Mouse (Mus musculus) kidney, embryonic 16.5 days (tissue): ENCODE measurements around the gene Dnal1. TPM values are rescaled to one million over a fixed set of nuclear protein-coding genes. Genes with fewer than 3 reads are reported as not detected.

ENCODE experiments used
- ATAC-seq: fragments of 200-750 bp; cut with Nextera tagmentation; 2 replicates; pipeline ENCODE4 v1.8.0; 2017; ENCODE audit warnings: moderate TSS enrichment; ENCODE audit not compliant: low FRiP score, low TSS enrichment
- H3K27ac ChIP-seq: fragments of 300-500 bp; sonication (generic); 2 replicates; pipeline ENCODE4 v1.5.1; 2014; ENCODE audit warnings: low read length
- H3K27me3 ChIP-seq: fragments of 300-500 bp; sonication (generic); 2 replicates; pipeline ENCODE4 v1.6.1; 2014; ENCODE audit warnings: low read length, control low read depth, mixed read lengths; ENCODE audit not compliant: insufficient read depth
- H3K36me3 ChIP-seq: fragments of 300-500 bp; sonication (generic); 2 replicates; pipeline ENCODE4 v1.6.1; 2014; ENCODE audit warnings: low read length, control low read depth, mixed read lengths; ENCODE audit not compliant: insufficient read depth
- H3K4me1 ChIP-seq: fragments of 300-500 bp; sonication (generic); 2 replicates; pipeline ENCODE4 v1.6.1; 2014; ENCODE audit warnings: low read length, control low read depth, mixed read lengths; ENCODE audit not compliant: insufficient read depth
- H3K4me2 ChIP-seq: fragments of 300-500 bp; sonication (generic); replicated peaks from 2 replicates; pipeline ENCODE4 v1.6.1; 2014; ENCODE audit warnings: low read depth, low read length
- H3K4me3 ChIP-seq: fragments of 300-500 bp; sonication (generic); 2 replicates; pipeline ENCODE4 v1.5.1; 2014; ENCODE audit warnings: mild to moderate bottlenecking, low read length
- H3K9ac ChIP-seq: fragments of 300-500 bp; sonication (generic); replicated peaks from 2 replicates; pipeline ENCODE4 v1.6.1; 2014; ENCODE audit warnings: low read length
- H3K9me3 ChIP-seq: fragments of 300-500 bp; sonication (generic); 2 replicates; pipeline ENCODE4 v1.6.1; 2016; ENCODE audit warnings: low read length, control low read depth
- WGBS: fragments of 180-500 bp; shearing (Covaris S2); extraction: QIAGEN DNeasy Blood & Tissue Kit; methylation state at CpG from one replicate; pipeline ENCODE4 v1.1.7; 2014; 5-methylcytosine and 5-hydroxymethylcytosine counted together
- polyA plus RNA-seq: library from polyadenylated mRNA; unstranded; fragments of >200 nt; fragmentation: Nextera tagmentation; extraction: Ambion mirVana; gene quantifications from 2 replicates; pipeline ENCODE4 v1.2.1, GENCODE M21; 2015

Gene Dnal1
- polyA plus RNA-seq, 1 experiment from 2014 or later: 4.2 TPM

DNA sequence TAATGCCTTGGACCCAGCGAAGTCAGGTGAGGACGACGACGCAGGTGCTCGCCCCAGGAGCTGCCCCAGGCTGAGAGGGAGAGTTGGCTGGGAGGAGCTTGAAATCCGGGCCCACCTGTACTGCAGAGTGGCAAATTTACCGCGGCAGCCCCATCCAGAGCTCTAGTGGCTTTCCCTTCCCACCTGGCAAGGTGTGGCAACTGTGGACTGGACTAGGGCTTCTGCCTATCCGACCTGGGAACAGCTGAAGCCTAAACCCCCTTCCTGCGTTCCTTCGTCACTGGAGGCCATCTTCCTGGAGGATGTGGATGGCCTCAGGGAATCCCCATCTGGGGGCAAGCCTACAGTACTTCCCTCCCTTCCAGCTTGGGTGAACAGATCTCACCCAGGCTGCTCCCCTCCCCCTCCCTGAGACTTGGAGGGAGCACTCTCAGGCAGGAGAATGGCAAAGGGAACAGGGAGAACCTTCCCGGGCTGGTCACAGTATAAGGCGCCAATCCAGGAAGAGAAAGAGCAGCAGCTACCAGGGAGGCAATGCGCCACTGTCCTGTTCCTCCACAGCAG lies 74.8 kb downstream of the Dnal1 start:
- Histone ChIP-seq H3K4me1 (peaks cover 69% of the 10 kb centered on the region), H3K27me3 (no peaks in the 10 kb centered on the region), H3K9ac (peak overlapping the region; percentile 44; the same call in 1 of the 2 replicates), H3K4me2 (no peak overlapping the region), H3K36me3 (no peaks in the 10 kb centered on the region), H3K9me3 (no peaks in the 10 kb centered on the region), H3K27ac (peak overlapping the region; percentile 72), H3K4me3 (no peak overlapping the region)
- 62% methylated on average over 14 of the region's 14 CpGs for WGBS
- ATAC-seq: no peak

DNA sequence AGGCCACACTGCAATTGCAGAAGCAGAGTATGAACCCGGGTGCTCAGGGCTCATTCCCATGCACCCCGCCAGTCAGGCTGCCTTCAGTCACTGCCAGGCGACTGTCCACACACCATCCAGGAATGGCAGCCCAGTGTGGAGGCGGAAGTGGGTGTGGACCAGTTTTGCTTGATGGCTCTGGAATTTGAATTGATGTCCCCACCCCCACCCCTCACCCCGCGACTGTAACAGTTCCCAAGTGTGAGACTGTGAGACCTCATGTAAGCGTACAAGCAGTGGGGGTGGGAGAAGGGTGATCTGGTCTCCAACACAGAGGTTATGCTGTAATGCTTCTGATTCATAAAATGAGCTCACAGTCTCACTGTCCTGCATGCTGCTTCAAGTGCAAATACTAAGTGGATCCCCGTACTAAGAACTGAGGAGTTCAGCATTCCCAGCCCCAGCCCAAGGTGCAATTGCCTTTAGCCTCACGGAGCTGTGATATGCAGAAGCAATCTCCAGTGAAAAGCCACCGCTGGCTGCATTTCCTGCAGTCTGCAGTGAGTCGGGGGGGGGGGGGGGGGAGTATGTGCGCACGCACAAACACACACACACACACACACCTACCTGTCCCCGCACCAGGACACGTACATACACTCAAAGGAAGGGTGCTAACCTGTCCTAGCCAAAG lies 76.1 kb downstream of the Dnal1 start:
- H3K9me3 ChIP-seq: no peaks in the 10 kb centered on the region
- peaks cover 80% of the 10 kb centered on the region for H3K4me1 ChIP-seq
- H3K4me3 ChIP-seq: 0 out of 2 replicates have a peak overlapping the region, but pooled peaks have one; percentile 9
- no peak overlapping the region; the same call in 1 of the 2 replicates for H3K9ac ChIP-seq
- ATAC-seq: no peak
- H3K36me3 ChIP-seq: no peaks in the 10 kb centered on the region
- no peaks in the 10 kb centered on the region for H3K27me3 ChIP-seq
- peak overlapping the region; percentile 40 for H3K4me2 ChIP-seq
- WGBS: 26% methylated on average over 11 of the region's 15 CpGs
- 0 out of 2 replicates have a peak overlapping the region, but pooled peaks have one; percentile 29 for H3K27ac ChIP-seq

DNA sequence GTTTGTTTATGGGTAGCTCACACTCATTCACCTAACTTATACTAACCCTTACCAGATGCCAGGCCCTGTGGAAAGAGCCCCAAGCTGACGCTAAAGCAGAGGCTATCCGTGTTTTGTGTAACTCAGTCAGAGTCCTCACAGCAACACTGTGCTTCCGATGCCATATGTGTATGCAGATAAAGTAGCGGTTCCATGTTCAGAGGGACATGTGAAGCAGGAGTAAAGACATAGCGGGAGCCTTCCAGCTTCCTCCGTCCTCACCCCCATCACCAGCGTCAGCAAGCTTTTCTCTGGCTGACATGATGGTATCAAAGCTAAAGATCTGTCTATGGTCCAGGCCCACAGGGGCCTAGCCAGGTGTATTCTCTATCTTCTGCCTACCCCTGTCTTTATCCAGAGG lies 77.0 kb downstream of the Dnal1 start:
- Histone ChIP-seq H3K4me2 (peak overlapping the region; percentile 73), H3K4me3 (no peak overlapping the region), H3K9ac (peak overlapping the region; percentile 36; the same call in 1 of the 2 replicates), H3K36me3 (no peaks in the 10 kb centered on the region), H3K27me3 (no peaks in the 10 kb centered on the region), H3K27ac (no peak overlapping the region), H3K4me1 (peaks cover 81% of the 10 kb centered on the region), H3K9me3 (no peaks in the 10 kb centered on the region)
- ATAC-seq: no peak
- 64% methylated on average over 7 of the region's 7 CpGs for WGBS

DNA sequence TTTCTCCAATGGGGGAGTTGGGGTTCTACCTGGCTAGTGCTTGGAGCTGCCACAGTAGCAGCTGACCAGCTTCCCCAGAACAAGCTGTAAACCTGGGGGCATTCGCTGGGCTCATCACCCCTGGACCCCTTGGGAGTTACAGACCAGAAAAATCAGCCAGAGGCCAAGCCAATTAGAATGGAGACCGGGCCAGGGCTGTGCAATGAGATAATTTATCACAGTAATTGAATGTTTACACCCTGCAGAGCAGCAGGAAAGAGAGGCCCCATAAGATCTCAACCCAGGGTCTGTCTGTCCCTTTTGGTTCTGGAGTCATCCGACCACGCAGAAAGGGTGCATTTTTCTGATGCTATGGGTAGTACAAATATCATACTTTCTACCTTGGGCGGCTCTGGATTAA lies 77.6 kb downstream of the Dnal1 start:
- Histone ChIP-seq H3K4me2 (peak overlapping the region; percentile 73), H3K27me3 (no peaks in the 10 kb centered on the region), H3K9me3 (no peaks in the 10 kb centered on the region), H3K4me3 (peak overlapping the region; percentile 75), H3K27ac (no peak overlapping the region), H3K9ac (peak overlapping the region; percentile 88), H3K36me3 (no peaks in the 10 kb centered on the region), H3K4me1 (peaks cover 76% of the 10 kb centered on the region)
- ATAC-seq: no peak
- WGBS: 14% methylated on average over 5 of the region's 5 CpGs

DNA sequence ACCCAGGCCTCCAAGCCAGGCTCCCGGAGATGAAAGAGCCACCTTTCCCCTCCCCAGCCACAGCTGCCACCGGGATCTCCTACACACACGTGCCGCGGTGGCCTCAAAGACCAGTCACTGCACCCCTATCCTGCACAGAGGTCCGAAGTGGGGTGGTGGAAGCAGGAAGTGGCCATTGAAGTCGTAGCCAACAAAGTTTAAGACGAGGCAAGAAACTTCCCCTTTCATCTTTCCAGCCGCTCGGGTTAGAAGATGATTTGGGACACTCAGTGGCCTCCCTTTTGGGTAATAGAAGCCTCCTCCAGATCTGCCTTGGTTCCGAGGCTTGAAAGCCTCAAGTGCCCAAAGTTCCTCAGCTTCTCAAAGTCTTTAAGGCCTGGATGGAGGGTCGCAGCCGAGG lies 78.1 kb downstream of the Dnal1 start:
- H3K4me1 ChIP-seq: peaks cover 71% of the 10 kb centered on the region
- no peaks in the 10 kb centered on the region for H3K27me3 ChIP-seq
- H3K4me3 ChIP-seq: peak overlapping the region; percentile 75
- H3K9me3 ChIP-seq: no peaks in the 10 kb centered on the region
- ATAC-seq: no peak
- 4% methylated on average over 13 of the region's 13 CpGs for WGBS
- peak overlapping the region; percentile 98 for H3K27ac ChIP-seq
- H3K36me3 ChIP-seq: no peaks in the 10 kb centered on the region
- peak overlapping the region; percentile 88 for H3K9ac ChIP-seq
- H3K4me2 ChIP-seq: peak overlapping the region; percentile 73

DNA sequence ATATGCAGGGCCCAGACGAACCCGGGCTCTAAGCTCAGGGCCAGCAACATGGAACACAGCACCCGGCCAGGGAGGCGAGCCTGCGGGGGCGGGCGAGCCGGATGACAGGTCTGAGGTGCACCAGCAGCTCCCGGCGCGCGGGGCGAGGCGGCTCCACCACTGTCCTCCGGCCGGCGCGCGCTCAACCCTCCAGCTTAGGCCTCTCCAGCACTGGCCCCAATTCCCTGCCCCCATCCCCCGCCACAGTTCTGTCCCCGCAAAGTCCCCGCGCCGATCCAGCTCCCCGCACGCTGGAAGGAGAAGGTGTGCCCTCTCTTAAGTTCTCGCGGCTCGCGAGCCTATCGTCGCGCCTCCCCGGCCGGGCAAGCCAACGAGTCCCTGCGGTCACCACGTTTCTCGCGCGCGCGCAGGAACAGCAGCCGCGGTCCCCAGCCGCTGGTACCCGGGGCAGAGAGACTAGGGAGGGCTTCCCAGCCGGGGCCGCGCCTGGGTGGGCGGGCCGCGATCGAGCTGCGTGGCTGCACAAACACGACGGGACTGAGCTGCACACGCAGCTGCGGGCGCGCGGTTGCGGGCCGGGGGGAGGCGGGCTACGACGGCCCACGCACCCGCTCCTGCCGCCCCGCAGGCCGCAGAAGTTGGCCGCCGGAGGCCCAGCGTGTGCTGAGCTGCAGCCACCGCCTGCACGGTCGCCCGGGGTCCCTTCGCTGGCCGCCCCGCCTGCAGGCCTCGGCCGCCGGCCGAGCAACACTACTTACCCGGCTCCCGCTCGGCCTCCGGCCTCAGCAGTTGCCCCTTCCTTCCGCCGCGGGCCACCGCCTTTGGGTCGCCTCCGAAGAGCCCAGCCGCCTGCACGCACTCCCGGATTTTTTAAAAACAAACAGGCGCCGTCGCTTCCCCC lies 78.8 kb downstream of the Dnal1 start:
- no peaks in the 10 kb centered on the region for H3K36me3 ChIP-seq
- peak overlapping the region; percentile 88 for H3K9ac ChIP-seq
- peak overlapping the region; percentile 75 for H3K4me3 ChIP-seq
- no peaks in the 10 kb centered on the region for H3K27me3 ChIP-seq
- peak overlapping the region; percentile 98 for H3K27ac ChIP-seq
- H3K4me2 ChIP-seq: peak overlapping the region; percentile 73
- ATAC-seq: peak; percentile 32
- H3K4me1 ChIP-seq: peaks cover 67% of the 10 kb centered on the region
- H3K9me3 ChIP-seq: no peaks in the 10 kb centered on the region
- under 1% methylated on average over 101 of the region's 102 CpGs for WGBS

DNA sequence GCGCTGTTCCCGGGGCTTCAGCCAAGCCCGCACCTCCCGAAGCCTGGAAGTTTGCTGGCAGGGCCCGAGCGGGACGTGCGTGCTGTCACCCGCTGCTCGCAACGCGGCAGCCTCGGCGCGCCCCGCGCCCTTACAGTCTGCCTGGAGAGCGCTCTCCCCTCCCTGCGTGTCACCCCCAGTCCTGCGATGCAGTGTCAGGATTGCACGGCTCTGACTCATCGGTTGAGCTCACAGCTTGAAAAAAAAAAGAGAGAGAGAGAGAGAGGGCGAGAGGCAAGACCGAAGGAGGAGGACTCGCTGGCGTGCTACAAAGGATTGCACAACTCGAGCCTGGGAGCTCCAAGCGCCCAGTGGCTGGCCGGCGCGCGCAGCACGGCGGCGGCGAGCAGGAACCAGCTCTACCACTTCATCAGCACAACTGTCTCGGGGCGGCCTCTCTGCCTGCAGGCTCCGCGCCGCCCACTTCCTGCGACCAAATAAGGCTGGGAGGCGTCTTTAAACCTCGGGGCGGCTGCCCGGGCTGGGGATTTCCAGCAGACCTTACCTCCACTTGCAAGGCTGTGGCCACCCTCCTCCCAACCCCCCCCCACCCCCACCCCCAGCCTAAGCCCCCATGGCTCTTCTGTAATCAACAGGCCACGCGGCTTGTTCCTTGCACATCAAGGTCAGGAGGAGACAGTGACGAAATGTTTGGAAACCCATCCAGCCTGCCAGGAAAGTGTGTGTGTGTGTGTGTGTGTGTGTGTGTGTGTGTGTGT lies 79.7 kb downstream of the Dnal1 start:
- H3K4me2 ChIP-seq: peak overlapping the region; percentile 73
- H3K36me3 ChIP-seq: no peaks in the 10 kb centered on the region
- no peaks in the 10 kb centered on the region for H3K9me3 ChIP-seq
- H3K9ac ChIP-seq: peak overlapping the region; percentile 88
- H3K4me3 ChIP-seq: peak overlapping the region; percentile 75
- H3K4me1 ChIP-seq: peaks cover 60% of the 10 kb centered on the region
- peak overlapping the region; percentile 98 for H3K27ac ChIP-seq
- peak; percentile 88 for ATAC-seq
- 0% methylated on average over 47 of the region's 49 CpGs for WGBS
- H3K27me3 ChIP-seq: no peaks in the 10 kb centered on the region

DNA sequence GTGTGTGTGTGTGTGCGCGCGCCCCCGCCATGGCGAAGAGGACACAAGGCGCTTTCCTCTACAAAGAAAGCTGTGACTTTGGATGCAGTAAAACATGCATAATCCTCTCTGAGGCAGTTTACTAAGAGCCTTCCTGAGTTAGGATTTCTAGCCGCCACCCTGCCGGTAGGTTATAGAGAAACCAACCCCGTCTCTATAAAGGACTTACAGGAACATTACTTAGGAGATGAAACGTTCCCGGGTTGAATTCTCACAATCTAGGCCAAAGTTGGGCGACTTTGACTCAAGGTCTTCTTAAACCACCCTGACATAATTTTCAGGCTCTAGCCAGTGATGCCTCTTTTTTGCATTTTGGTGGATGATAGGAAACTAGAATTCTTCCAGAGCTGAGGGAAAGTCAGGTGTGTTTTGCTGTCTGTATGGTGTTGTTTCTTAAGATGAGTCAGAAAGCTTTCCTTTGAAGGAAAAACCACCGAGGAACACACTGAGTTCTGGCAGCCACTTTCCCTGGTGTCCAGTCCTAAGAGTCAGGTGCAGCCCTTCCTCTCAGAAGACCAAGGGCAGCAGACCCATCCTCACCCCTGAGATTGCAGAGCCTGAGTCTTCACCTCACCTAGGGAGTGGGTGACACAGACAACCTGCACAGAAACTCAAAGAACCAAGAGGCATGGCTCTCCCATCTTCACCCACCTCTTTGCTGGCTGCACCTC lies 80.4 kb downstream of the Dnal1 start:
- H3K4me1 ChIP-seq: peaks cover 52% of the 10 kb centered on the region
- 4% methylated on average over 13 of the region's 13 CpGs for WGBS
- no peaks in the 10 kb centered on the region for H3K36me3 ChIP-seq
- peak overlapping the region; percentile 46 for H3K9ac ChIP-seq
- no peaks in the 10 kb centered on the region for H3K9me3 ChIP-seq
- ATAC-seq: no peak
- peak overlapping the region; percentile 75 for H3K4me3 ChIP-seq
- H3K27me3 ChIP-seq: no peaks in the 10 kb centered on the region
- H3K27ac ChIP-seq: peak overlapping the region; percentile 98
- H3K4me2 ChIP-seq: peak overlapping the region; percentile 73

DNA sequence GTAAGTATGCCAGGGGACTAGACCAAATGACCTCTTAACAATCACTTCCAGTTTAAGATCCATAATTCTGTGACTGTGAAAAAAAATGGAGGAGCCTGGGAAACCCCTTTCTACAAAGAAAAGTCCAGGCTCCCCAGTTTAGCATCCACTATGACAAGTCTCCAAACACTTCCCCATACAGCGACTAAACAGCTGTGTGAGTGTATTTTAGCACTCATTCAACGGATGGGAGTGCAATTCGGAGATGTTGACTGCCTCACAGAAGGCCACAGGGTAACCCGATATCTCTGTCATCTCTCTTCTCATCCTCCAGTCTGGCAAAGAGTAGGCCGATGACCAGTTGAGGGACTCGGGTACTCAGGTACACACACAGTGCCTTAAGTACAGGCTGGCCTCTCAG lies 81.0 kb downstream of the Dnal1 start:
- H3K4me2 ChIP-seq: no peak overlapping the region
- H3K27me3 ChIP-seq: no peaks in the 10 kb centered on the region
- no peaks in the 10 kb centered on the region for H3K9me3 ChIP-seq
- 32% methylated on average over 6 of the region's 6 CpGs for WGBS
- H3K4me3 ChIP-seq: no peak overlapping the region
- ATAC-seq: no peak
- H3K27ac ChIP-seq: no peak overlapping the region
- peaks cover 46% of the 10 kb centered on the region for H3K4me1 ChIP-seq
- H3K9ac ChIP-seq: no peak overlapping the region
- no peaks in the 10 kb centered on the region for H3K36me3 ChIP-seq
